Mouse (Mus musculus) kidney, adult 18-20 months (tissue): Measurements from ENCODE around the gene Exoc6.
"Not testable (repeated sequence)": the region's sequence is repeated elsewhere in the genome, so short reads cannot be mapped to it uniquely, and the experiment has no call there.

Experiments used
- DNase-seq: peaks from one replicate; pipeline ENCODE4 v3.0.0; 2021

Exoc6 gene

DNA sequence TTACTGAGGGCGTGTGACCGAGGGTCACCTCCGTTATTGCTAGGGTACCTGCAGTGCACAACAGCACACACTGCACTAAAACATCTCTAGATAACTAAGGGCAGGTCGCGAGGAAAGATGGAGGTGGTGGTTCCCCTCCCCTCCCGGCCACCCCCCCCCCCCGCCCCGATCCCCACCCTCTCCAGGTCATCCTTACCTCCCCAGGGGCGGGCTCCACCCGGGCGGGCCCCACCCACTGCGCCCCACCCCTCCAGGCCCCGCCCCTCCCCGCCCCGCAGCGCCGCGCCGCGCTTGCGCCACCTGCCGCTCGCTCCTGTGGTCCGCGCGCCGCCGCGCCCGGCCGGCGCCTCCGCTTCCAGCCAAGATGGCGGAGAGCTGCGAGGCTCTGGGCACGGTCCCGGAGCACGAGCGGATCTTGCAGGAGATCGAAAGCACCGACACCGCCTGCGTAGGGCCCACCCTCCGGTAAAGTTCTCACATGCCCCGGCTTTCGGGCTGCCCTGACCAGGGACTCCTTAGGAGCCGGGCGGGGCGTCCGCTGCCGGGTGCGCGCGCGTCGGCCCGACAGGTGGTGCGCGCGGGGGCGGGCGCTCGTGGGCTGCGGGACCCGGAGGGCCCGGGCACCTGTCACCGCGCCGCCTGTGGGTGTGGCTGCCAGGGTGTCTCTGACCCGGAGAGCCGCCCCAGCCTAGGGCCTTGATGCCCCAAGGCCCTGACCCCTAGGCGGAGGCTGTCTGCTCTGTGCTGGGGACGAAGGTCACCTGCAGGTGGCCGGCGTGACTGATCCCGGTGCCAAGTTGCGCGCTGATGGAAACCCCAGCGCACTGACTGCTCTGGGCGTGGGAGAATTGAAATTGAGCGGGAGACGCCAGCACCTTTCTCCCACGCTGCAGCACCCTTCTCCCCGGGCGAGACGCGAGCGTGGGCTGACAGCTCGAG, at the start of gene Exoc6:
Gene Exoc6 (plus strand): TSS at position 318 of the 939 bp plus-strand sequence.
- DNase-seq: peak; percentile 87

DNA sequence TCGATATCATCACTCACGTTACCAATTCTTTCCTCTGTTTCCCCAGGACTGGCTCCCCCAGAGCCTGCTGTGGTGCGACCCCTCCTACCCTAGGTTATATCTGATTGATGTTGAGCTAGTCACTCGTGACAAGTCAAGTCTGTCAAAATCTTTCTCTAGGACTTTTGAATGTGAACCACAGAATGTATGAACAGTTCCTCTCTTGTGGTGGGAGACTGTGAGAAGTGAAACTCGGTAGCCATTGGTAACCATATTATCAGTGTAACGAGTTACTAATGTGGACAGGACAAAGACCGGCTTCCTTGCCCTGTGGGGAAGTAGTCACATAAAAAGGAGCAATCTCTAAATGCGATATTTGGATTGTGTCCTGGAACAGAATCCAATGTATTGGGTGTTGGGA, 47.2 kb upstream of the Exoc6 start:
- no peak for DNase-seq

DNA sequence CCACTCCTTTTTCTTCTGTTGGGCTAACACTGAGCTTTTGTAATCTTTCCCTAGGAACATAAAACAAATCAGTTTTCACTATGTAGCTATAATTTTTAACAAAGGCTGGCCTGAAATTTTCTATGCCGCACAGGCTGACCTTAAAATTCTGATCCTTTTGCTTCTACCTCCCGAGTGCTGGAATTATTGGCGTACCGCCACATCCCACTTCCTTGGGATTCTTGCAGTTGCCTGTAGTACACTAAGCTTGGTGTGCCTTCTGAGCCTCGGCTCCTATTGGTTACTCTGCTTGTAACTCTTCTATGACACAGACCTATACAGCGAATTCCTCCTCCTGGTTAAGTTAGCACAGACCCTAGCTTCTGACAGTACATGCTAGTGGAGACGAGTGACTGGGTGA, 44.2 kb upstream of the Exoc6 start:
- DNase-seq: no peak

DNA sequence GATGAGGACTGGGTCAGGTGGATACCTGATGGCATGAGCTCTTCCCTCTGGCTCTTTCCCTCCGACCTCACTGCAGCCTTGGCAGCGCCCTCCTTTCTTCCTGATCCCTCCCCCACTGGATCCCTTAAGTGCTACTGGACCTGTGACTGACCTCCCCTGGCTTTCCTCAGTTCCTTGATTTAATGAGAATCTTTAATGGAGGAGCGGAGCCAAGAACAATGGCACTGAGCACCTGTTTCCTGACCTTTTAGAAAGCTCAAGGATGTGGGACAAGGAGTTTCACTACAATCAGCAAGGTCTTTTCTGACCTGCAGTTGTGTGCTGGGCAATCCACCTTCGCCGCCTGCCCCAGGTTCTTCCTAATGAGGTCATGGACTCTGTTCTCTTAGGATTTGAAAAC, 43.6 kb upstream of the Exoc6 start:
- no peak for DNase-seq

DNA sequence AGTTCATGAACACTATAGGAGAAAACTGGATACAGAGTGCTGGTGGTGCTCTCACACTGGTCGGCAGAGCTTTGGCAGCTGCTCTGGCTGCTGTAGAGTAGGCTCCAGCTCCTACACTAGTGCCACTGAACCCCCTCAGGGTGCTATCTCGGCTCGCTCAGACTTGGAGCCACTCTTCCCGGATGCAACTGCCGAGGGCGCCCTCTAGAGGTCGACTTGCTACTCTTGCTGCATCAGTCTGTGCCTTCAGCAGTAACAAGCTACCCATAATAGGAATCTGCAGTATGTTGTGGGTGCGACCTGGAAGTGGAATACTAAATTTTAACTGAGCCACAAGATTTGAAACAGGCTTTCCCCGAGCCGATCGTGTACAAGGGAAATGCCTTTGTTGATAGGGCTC, 40.5 kb upstream of the Exoc6 start:
- DNase-seq: peak; percentile 75

DNA sequence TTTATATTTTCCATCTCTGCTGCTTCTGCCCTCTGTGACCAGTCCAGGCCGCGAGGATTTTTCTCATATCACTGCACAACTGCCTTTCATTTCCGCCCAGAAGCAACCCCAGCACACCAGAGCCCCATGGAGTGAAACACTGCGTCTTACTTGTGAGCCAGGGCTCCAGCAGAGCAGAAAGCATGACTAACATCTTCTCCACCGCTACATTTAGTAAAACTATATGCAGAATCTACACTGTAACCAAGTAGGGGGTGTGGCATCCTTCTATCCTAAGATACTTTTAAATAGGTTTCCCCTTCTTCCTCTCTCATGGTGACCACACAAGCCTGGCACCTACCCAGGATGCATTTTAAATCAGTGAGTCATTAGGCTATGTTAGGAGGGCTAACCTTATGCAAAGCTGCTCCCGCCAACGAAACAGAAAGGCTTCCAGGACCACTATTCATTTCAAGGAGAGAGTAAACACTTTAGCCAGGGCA, 35.4 kb upstream of the Exoc6 start:
- no peak for DNase-seq

DNA sequence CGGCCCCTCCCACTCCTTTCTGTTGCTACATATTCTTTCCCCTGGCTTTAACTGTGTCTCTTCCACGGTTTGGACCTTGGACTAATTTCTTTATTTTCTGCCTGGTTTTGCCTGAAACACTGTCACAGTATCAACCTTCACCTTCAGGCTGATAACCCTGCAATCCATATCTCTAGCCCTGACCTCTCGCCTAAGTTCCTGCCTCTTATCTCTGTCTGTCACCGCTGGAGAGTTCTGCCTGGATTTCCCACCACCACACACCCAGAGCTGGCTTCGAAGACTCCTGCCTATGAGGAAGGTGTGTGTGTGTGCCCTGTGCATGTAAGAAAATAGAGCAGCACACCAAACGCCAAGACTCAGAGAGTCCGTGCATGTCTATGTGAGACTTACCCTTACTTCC, 32.8 kb upstream of the Exoc6 start:
- no peak for DNase-seq

DNA sequence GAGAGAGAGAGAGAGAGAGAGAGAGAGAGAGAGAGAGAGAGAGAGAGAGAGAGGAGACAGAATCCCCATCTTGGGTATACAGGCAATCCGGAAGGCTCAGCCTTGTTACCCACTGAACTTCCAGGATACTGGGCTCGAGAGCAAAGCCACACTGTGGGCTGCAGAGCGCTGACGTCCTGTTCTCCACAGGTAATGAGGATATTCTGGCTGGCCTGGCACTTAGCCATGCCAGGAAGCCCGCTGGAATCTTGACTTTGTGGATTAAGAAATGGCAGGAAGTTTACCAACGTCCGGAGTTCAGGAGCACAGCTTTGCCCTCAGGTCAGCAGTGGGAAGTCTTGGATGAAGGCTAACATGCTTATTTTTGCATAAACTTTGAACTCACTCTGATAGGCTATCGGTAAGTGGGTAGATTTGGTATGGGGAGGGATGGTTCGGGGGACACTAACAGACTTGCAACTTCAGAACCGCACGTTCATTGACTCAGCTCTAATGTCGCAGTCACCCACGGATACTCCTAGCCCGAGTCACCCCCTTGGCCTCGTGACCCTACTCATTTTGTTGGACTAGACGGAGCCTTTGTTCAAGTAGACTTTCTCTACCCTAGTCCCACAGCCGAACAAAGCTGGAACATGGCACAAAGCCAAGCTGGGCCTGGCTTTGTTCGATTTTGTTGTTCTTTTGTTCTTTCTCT, 29.3 kb upstream of the Exoc6 start:
- no peak for DNase-seq

DNA sequence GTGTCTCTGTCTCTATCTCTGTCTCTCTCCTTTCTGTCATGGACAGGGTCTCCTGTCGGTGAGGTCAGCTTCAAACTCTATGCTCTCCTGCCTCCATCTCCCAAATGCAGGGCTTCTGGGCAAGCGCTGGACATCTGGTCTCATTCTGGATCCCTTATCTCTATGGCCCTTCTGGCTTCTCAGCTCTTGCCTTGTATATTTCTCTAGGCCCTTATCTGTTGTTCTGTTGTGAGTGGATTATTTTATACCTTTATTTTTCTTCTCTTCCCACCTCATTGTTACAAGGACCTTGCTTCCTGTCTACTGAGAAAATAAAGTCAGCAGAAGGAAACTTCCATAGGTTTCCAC, 28.8 kb upstream of the Exoc6 start:
- DNase-seq: no peak

DNA sequence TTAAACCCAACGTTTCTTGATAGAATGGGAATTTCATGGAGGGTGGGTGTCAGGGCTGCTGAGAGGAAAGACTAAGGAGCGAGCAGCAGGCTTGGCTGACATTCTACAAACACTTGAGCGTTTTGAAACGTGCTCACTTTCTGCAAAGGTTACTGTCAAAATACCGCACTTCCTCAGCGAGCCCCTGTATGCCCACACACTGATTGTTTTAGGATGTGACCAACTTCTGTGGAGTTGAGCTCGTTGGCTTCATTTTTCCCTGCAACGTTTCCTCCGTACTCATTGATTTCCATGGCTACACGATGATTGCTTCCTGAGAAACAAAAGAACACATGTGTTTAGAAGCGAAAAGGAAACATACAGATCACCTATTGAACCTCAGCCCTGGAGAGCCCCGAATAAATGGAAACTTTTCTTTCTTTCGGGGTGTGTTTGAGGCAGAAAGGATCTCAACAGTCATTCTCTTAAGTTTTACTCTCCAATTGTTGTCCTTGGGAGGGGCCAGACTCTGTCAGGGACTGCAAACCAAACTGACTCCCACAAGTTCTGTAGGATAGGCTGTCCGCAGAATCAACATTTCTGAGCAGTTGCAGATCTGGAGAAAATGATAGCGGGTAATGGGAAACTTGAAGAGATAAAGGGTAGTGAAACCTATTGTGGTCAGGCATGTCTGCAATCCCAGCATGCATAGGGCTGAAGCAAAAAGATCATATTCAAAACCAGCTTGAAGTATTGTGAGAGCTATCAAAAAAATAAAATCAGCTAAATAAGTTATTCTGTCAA, 26.7 kb upstream of the Exoc6 start:
- DNase-seq: no peak

DNA sequence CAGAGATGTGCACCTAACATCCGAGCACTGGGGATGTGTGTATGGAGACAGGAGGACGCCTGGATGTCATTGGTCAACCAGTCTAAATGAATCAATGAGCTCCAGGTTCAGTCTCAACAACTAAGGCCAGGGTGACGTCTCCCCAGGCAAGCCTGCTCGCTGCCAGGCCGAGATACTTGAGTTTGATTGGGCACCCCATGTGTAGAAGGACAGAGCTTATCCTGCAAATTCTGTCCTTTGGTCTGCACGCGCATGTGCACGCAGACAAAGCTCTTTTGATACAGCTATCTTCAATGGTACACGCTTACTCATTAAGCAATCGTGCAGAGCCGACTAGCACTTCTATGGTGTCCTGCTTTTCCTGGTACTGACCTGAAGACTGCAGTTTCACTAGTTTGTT, 24.3 kb upstream of the Exoc6 start:
- no peak for DNase-seq

DNA sequence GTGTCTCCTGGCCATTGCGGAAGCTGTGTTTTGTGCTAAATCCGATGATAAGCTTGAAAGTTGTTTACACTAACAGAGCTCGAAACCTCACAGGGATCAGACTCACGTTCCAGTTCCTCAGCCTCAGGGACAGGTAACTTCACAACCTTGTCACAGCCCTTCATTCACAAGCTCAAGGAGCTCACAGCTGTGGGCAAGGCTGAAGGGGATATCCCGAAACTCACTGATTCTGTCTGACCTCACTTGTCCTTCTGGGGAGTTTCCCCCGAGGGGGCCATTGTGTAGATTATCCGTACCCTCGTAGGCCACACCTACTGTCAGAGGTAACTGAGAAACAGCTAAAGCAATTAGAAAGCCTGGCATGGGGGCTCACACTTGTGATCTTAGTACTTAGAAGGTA, 23.4 kb upstream of the Exoc6 start:
- no peak for DNase-seq

DNA sequence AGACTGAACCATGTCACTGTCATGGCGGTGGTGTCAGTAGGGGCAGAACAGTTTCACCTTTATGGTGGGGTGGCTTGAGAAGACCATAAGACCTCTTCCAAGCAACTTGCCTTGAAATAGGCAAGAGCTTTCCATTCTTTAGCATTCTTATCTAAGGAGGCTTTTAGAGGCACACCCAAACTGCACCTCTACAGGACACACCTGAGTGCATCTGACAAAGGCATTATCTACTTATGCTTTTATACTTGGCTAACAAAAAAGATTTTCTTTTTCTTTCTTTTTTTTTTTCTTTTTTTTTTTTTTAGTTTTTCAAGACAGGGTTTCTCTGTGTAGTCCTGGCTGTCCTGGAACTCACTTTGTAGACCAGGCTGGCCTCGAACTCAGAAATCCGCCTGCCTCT, 22.5 kb upstream of the Exoc6 start:
- not testable (repeated sequence) for DNase-seq

DNA sequence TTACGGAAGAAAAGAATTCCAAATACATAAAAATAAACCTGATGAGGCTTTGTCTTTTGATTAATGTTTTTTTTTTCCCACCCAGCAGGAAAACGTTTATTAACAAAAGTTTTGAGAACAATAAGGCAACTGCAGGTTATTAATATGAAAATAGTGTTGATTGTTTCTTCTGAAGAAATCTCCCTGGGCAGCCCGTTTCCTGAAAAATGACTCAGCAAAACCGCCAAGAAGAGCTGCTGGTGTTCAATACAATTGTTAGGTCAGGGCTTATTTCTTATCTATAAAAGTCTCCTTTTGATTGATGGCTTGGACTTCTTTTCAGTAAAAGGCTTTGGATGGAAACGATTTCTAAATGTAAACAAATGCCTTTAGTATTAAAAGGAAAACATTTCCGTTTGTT, 21.6 kb upstream of the Exoc6 start:
- no peak for DNase-seq

DNA sequence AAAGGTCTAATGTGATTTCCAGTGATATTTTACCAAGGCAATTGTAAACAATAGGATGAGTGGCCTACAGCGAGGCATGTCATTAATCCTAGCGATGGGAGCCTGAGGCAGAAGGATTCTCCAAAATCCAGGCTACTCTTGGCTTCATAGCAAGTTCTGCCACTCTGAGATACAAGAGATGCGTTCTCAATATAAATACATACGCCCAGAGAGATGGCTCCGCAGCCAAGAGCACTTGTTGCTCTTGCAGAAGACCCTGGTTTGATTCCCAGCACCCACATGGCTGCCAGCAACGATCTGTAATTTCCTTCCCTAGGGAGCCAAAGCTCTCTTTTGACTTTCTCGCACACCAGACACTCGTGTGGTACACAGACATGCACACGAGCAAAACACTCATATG, 20.9 kb upstream of the Exoc6 start:
- DNase-seq: no peak

DNA sequence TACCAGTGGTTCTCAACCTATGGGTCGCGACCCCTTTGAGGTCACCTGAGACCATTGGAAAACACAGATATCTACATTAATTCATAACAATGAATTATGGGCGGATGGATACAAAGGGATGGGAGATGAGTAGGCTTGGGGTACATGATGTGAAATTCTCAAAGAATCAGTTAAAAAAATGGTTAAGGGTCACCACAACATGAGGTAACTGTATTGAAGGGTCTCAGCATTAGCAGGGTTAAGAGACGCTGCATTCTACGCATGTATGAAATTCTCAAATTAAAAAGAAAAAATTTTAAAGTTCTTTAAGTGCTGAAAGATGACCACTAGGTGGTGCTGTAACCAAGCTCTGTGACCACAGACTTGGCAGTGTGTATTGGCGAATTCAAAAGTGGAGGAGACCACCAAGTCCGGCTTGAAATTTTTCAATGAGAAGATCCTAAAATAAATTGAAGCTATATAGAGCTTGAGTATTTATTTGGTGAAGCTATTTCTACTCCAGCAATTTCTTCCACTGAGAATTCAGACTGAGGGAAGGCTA, 20.2 kb upstream of the Exoc6 start:
- peak; percentile 35 for DNase-seq

DNA sequence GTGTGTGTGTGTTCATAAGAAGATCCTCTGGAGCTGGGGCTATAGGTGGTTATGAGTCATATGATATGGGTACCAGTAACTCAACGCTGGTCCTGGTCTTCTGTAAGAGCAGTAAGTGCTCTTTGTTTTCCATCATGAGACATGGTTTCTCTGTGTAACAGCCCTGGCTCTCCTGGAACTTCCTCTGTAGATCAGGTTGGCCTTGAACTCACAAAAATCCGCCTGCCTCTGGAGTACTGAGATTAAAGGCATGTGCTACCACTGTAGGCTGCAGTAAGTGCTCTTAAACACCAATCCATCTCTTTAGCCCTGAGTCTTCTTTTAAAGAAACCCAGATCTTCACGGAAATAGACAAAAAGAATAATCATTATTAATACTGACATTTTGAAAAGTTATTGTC, 19.6 kb upstream of the Exoc6 start:
- no peak for DNase-seq

DNA sequence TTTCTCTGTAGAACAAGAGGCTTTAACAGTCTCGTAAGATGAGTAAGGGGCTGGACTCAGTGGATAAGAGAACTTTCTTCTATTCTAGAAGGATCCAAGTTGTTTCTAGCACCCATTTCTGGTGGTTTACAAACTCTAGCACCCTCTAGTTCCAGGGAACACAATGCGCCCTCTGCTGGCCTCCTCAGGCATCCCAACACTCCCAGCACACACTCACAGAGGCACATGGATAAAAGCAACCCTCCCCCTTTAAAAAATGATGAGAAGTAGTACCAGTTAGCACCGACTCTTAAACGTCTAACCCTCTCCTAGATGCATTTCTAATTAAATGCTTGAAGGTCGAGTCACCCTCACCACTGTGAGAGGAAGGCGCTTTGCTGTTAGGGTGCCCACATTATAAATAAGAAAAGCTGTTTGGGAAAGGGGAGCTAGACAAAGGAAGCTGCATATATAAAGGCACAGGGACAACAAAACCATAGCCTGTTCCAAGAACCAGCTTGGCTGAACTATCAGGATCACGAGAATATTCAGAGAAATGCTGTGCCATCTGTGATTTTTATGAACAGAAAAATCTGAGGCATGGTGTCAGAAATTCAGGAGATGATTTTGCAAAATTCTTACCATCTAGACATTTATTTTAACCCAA, 18.9 kb upstream of the Exoc6 start:
- no peak for DNase-seq

DNA sequence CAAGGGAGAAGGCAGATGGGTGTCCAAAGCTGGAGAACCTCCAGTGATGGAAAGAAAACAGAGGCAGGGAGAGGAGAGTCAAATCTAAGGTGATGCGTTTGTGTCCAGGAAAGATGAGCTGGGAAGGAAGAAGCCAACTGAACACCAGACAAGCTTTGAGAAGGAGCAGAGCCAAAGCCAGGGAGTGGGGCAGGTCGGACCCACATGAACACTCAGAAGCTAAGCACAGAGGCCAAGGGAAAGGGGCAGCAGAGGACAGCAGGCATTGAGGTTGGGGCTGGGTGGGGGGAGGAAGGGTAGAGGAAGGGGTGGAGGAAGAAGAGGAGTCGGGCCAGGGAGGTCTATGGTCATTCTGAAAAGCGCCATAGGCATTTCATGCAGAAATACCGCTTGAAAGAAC, 17.0 kb upstream of the Exoc6 start:
- DNase-seq: no peak

DNA sequence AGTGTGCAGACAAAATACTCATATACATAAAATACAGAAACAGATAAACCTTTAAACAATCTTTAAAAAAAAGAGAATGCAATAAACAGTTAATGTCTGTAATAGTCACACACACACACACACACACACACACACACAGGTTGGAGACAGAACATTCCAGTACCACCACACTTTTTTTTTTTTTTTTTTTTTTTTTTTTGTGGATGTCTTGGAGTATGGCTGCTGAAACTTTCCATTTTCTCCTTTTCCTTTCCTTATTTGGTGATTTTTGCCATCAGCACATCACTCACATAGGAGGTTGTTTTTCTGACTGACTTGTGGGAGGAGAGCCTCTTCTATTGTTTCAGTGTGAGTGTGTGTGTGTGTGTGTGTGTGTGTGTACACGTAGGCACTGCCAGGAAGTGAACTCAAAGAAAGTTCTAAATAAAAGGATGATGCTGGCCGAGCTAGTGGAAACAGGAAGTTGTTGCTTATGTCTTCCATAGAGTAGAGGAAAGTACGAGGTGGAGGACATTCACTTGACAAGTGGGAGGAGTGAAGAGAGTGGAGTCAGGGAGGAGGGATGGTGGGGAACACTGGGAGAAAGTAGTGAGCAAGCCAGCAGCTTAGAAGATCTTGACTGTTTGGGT, 15.4 kb upstream of the Exoc6 start:
- DNase-seq: no peak

DNA sequence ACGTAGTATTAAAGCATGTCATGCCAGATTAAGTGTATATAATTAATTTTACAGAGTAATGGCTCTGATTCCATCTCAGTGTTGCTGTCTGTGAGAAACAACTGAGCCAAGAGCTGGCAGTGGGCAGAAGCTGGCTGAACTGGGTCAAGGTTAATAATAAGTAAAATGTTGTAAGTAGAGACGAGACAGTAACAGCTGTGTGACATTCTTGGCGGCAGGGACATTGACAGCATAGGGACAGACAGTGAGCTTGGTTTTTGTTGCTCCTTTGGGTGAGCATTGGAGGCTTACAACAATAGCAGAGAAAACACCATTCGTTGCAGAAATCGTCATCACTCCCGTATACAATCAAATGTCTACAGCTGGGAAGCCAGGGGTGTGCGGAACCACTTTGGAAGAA, 13.8 kb upstream of the Exoc6 start:
- DNase-seq: no peak

DNA sequence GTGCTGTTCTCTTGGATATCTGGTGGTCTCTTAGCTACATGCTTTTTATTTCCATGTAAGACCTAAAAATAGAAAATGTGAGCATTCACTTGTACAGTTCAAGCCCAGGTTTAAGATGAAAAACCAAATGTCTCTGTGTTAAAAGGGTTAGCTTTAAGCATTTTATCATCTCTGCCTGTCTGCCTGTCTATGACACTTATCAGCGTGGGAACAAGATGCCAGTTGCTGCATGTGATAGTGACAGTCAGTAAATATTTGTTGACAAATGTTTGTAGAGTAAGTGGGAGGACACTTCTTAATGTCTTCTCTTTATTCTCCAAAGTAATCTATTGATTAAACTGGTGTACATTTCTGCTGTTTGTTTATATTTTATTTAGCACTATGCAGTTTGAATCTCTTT, 12.5 kb upstream of the Exoc6 start:
- DNase-seq: no peak
